Mouse (Mus musculus): ENCODE data around the gene Mocs1.

The Mocs1 gene

DNA sequence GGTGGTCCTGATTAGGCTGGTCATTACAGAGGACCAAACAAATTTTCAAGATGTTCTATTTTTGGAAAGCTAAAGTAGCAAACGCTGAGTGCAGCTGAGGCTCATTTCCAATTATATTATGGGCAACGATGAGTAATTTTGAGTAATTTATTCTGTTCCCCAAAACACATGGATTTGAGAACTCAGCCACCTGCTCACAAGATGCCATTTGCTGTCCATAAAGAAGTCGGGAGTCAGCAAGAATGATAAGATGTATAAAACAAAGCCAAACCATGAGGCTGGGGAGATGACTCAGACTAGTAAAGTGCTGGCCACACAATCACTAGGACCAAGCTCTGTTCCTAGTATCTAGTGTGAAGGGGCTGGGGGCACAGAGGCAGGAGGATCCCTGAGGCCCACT is 56.3 kb downstream of the Mocs1 start:
- no peak for DNase-seq (ENCODE audit: low spot score)

DNA sequence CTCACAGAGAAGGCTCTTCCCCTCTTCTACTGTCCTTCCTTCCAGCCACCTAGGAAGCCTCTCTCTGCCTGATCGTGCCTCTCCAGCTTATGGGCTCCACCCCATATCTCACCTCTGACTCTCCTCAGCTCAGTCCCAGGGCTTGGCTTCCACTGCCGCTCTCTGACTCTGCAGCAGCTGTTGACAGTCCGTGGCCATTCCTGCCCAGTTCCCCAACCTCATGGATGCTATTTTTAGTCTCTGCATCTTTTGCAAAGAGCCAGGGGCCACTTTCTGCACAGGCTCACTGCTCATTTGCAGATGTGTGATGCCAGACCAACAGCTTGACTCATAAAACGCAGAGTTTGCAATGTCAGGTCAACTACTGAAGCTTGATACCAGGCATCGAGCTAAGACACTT is 60.9 kb downstream of the Mocs1 start:
- DNase-seq (ENCODE audit: low spot score) = no peak

DNA sequence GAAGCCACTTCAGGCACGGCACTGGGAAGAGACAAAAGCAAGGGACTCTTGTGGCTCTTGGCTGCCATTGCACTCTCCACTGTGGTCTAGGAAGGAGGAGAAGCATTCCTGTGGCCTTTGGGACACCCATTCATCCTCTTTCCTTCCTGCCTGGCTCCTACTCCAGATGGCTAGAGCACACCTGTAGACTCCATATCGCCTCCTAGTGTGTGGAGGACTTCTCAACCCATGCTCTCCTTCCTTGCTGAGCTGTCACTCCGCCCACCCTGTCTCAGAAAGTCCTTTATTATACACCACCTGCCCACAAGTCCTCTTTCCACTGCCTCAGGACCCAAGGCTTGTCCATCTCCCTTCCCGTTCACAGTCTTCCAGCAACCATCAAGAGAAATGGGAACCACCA is 65.1 kb downstream of the Mocs1 start:
- DNase-seq (ENCODE audit: low spot score) = no peak

DNA sequence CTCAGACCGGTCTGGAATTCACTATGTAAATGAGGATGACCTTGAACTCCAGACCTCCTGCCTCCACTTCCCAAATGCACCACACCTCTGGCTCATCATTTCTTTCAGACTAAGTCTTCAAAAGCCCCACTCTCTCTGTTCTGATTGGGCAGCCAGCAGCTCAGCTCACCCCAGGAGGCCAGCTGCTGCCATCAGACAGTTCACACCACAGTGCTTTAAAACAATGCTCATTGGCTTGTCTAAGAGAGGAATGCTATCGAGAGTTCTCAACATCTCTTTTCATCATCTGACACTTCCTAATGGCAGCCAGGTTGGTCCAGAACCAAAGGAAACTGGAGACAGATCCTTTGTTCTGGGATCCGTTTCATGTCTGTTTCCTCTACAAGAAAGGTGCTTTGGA is 70.0 kb downstream of the Mocs1 start:
- DNase-seq (ENCODE audit: low spot score) = no peak

DNA sequence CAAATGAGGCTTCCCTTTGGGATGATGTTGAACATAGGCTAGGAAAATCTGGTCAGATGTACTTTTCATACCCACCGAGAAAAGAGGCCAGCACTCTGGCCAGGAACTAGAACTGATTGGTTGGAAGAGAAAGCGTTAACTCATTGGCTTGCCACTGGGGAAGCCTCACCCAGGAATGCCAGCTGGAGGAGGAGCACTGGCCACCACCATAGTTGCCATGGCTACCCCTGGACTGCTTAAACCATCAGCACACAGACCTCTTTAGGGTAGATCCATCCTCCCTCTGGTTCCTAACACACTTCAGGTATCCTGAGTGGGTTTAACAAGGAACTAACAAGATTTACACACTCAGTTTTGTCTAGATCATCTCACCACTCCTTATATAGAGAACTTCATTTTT is 71.5 kb downstream of the Mocs1 start:
- no peak for DNase-seq (ENCODE audit: low spot score)

DNA sequence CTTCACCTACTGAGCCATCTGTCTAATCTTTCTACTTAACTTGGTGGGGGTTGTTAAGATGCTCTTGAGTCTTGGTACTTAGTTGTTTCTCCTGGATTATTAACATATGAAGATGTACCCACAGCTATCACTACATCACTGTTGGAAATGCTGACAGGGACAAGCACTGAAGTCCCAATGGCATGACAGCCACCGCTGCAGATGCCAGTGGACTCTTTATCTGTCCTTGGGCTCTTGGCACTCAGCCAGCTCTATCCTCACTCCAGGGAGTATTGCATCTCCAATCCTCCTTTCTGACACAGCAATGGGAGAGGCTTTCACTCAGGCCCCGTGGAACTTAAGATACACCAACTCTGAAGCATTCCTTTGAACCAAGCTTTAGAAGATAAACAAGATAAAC is 72.1 kb downstream of the Mocs1 start:
- no peak for DNase-seq (ENCODE audit: low spot score)

DNA sequence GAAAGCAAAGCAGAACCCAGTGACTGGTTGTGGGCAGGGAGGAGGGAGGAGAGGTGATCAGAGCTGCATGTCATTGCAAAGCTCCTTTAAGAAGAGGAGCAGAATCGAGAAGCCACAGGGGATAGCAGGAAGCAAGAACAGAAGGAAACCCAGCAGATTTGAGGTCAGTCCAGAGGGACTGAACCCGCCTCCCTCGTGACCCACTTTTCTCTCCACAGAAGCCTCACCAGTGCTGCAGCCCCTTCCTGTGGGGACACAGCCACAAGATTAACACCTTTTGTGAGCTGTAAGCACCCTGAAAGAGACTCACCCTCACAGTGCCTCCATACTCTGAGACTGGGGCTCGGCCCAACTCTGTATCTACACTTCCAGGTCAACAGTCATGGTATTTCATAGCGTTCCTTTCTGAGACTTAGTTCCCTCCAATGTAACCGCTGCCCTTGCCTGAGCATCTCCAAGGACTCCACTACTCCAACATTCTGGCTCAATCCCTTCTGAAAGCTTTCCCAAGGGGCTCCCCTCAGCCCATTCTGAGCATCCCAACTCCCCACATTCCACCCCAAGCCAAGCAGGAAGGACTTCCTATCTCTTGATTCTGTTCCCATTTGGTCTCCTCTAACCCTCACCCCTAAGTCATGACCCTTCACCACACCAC is 75.2 kb downstream of the Mocs1 start:
- no peak for DNase-seq (ENCODE audit: low spot score)

Data from left cerebral cortex, adult 11 months (tissue).